ENCODE assay signal across 22 mouse cellular contexts in genomic region chr5:138974911-138975485, GRCm38 (mm10). TPM values are rescaled to one million over a fixed set of nuclear protein-coding genes. Genes with fewer than 3 reads are reported as not detected.
DNase-seq lines count a peak whose midpoint lies in the region; ATAC-seq and TF ChIP-seq lines count a peak whose summit lies in the region.
"Had no signal": no experiment of that assay in that cellular context is flagged by ENCODE, and none has a peak within 500 bp of the region (broad histone marks: within the 10 kb centered on the region; RNA-seq: fewer than 3 reads in every experiment).

No protein-coding gene starts in this region.

- TF ChIP-seq CTCF in ES-Bruce4 (IDR thresholded peaks at IDR 0.05; ENCODE audit: low read depth, low read length): no peak

- no peak for TF ChIP-seq POLR2A in ES-Bruce4 (IDR thresholded peaks at IDR 0.05; ENCODE audit: insufficient read depth, low read length)

- ATAC-seq in heart, embryonic 12.5 days (ENCODE audit: insufficient number of reproducible peaks, low FRiP score): no peak
- no peak for ATAC-seq in heart, embryonic 11.5 days (replicated peaks; ENCODE audit: insufficient number of reproducible peaks, low FRiP score, low TSS enrichment)
- no peak for ATAC-seq in heart, embryonic 16.5 days (replicated peaks; ENCODE audit: extremely low read depth, insufficient read depth, low FRiP score)
- ATAC-seq in hindbrain, embryonic 16.5 days: no peak
- ATAC-seq in forebrain, embryonic 15.5 days (replicated peaks): no peak
- ATAC-seq: forebrain, embryonic 13.5 days; hindbrain, postnatal 0 days; Patski had no signal

- H3K4me1 ChIP-seq in heart, embryonic 12.5 days (replicated peaks): peaks cover 42% of the 10 kb centered on the region
- H3K4me1 ChIP-seq in heart, embryonic 11.5 days (ENCODE audit: control insufficient read depth, insufficient read depth, low read length): peaks cover 12% of the 10 kb centered on the region
- peaks cover 23% of the 10 kb centered on the region for H3K4me1 ChIP-seq in heart, embryonic 16.5 days (ENCODE audit: control insufficient read depth, insufficient read depth, low read length)
- H3K4me1 ChIP-seq in ES-Bruce4 (ENCODE audit: control insufficient read depth, insufficient read depth, low read length): no peaks in the 10 kb centered on the region
- no peaks in the 10 kb centered on the region for H3K4me1 ChIP-seq in hindbrain, embryonic 16.5 days (ENCODE audit: control insufficient read depth, insufficient read depth, low read depth, low read length)
- peaks cover 4% of the 10 kb centered on the region for H3K4me1 ChIP-seq in forebrain, embryonic 15.5 days

- no peak for TF ChIP-seq EP300 in ES-Bruce4 (IDR thresholded peaks at IDR 0.05; ENCODE audit: insufficient read depth, low read depth, low read length)

- H3K9ac ChIP-seq in heart, embryonic 12.5 days: no peak overlapping the region
- no peak overlapping the region for H3K9ac ChIP-seq in heart, embryonic 11.5 days (ENCODE audit: low read depth, low read length)
- no peak overlapping the region for H3K9ac ChIP-seq in heart, embryonic 16.5 days (ENCODE audit: low read length)
- H3K9ac ChIP-seq in ES-Bruce4 (ENCODE audit: low read depth, poor library complexity, severe bottlenecking): no peak overlapping the region
- no peak overlapping the region for H3K9ac ChIP-seq in hindbrain, embryonic 16.5 days (ENCODE audit: low read depth, low read length)
- H3K9ac ChIP-seq in forebrain, embryonic 15.5 days (replicated peaks): no peak overlapping the region
- H3K9ac ChIP-seq: forebrain, embryonic 13.5 days; hindbrain, embryonic 12.5 days had no signal

- WGBS in heart, embryonic 12.5 days: 89% methylated on average over 8 of the region's 8 CpGs
- WGBS in heart, embryonic 11.5 days (ENCODE audit: insufficient replicate concordance): 87% methylated on average over 8 of the region's 8 CpGs
- WGBS in heart, embryonic 16.5 days: 91% methylated on average over 8 of the region's 8 CpGs
- 92% methylated on average over 8 of the region's 8 CpGs for WGBS in hindbrain, embryonic 16.5 days
- WGBS in forebrain, embryonic 15.5 days: 85% methylated on average over 8 of the region's 8 CpGs

- H3K27me3 ChIP-seq in heart, embryonic 12.5 days (replicated peaks): no peaks in the 10 kb centered on the region
- no peaks in the 10 kb centered on the region for H3K27me3 ChIP-seq in heart, embryonic 11.5 days (ENCODE audit: control insufficient read depth, insufficient read depth, low read length)
- H3K27me3 ChIP-seq in heart, embryonic 16.5 days (ENCODE audit: control insufficient read depth, insufficient read depth, low read length): no peaks in the 10 kb centered on the region
- H3K27me3 ChIP-seq in ES-Bruce4 (ENCODE audit: control insufficient read depth, insufficient read depth, low read length, poor library complexity, severe bottlenecking): no peaks in the 10 kb centered on the region
- H3K27me3 ChIP-seq in hindbrain, embryonic 16.5 days (replicated peaks; ENCODE audit: control insufficient read depth, insufficient read depth, low read length): no peaks in the 10 kb centered on the region; the same call in 1 of the 2 replicates
- H3K27me3 ChIP-seq in forebrain, embryonic 15.5 days: no peaks in the 10 kb centered on the region
- H3K27me3 ChIP-seq: forebrain, embryonic 13.5 days; hindbrain, embryonic 12.5 days; Patski had no signal

- peak overlapping the region; percentile 22; the same call in 1 of the 2 replicates for H3K27ac ChIP-seq in heart, embryonic 12.5 days (ENCODE audit: poor library complexity, severe bottlenecking)
- no peak overlapping the region for H3K27ac ChIP-seq in heart, embryonic 11.5 days (ENCODE audit: low read depth, low read length)
- peak overlapping the region; percentile 64 for H3K27ac ChIP-seq in heart, embryonic 16.5 days (ENCODE audit: low read length)
- H3K27ac ChIP-seq in ES-Bruce4 (ENCODE audit: insufficient read depth, low read length): peak overlapping the region; percentile 13; the same call in 1 of the 2 replicates
- H3K27ac ChIP-seq in hindbrain, embryonic 16.5 days (ENCODE audit: low read depth, low read length): no peak overlapping the region
- H3K27ac ChIP-seq in forebrain, embryonic 15.5 days (replicated peaks): no peak overlapping the region
- H3K27ac ChIP-seq: embryonic facial prominence, embryonic 10.5 days; forebrain, embryonic 13.5 days; hindbrain, embryonic 12.5 days; hindbrain, postnatal 0 days; kidney, postnatal 0 days had no signal

- H3K9me3 ChIP-seq in heart, embryonic 12.5 days (replicated peaks): no peaks in the 10 kb centered on the region
- H3K9me3 ChIP-seq in heart, embryonic 11.5 days (replicated peaks; ENCODE audit: control insufficient read depth, low read length): no peaks in the 10 kb centered on the region
- H3K9me3 ChIP-seq in heart, embryonic 16.5 days (replicated peaks; ENCODE audit: control insufficient read depth, low read length): no peaks in the 10 kb centered on the region
- H3K9me3 ChIP-seq in ES-Bruce4 (replicated peaks; ENCODE audit: control insufficient read depth, insufficient read depth, low read length, poor library complexity, severe bottlenecking): no peaks in the 10 kb centered on the region
- no peaks in the 10 kb centered on the region for H3K9me3 ChIP-seq in hindbrain, embryonic 16.5 days (ENCODE audit: control insufficient read depth, low read length)
- no peaks in the 10 kb centered on the region for H3K9me3 ChIP-seq in forebrain, embryonic 15.5 days
- H3K9me3 ChIP-seq: embryonic facial prominence, embryonic 10.5 days; forebrain, embryonic 13.5 days; hindbrain, embryonic 12.5 days had no signal

- no peak overlapping the region for H3K4me3 ChIP-seq in heart, embryonic 12.5 days
- no peak overlapping the region for H3K4me3 ChIP-seq in heart, embryonic 11.5 days (ENCODE audit: low read depth, low read length)
- H3K4me3 ChIP-seq in heart, embryonic 16.5 days (ENCODE audit: low read length): no peak overlapping the region
- no peak overlapping the region for H3K4me3 ChIP-seq in ES-Bruce4 (ENCODE audit: low read depth, low read length)
- no peak overlapping the region for H3K4me3 ChIP-seq in hindbrain, embryonic 16.5 days (ENCODE audit: low read length)
- no peak overlapping the region for H3K4me3 ChIP-seq in forebrain, embryonic 15.5 days
- H3K4me3 ChIP-seq: embryonic facial prominence, embryonic 10.5 days; forebrain, embryonic 13.5 days; hindbrain, embryonic 12.5 days had no signal

- H3K36me3 ChIP-seq in heart, embryonic 12.5 days: peaks cover 34% of the 10 kb centered on the region
- H3K36me3 ChIP-seq in heart, embryonic 11.5 days (ENCODE audit: control insufficient read depth, insufficient read depth, low read length): no peaks in the 10 kb centered on the region
- peaks cover 8% of the 10 kb centered on the region for H3K36me3 ChIP-seq in heart, embryonic 16.5 days (ENCODE audit: control insufficient read depth, insufficient read depth)
- H3K36me3 ChIP-seq in ES-Bruce4 (ENCODE audit: control insufficient read depth, insufficient read depth, low read length, poor library complexity, severe bottlenecking): no peaks in the 10 kb centered on the region
- H3K36me3 ChIP-seq in hindbrain, embryonic 16.5 days (ENCODE audit: control insufficient read depth, insufficient read depth, low read length): no peaks in the 10 kb centered on the region; the same call in 1 of the 2 replicates
- H3K36me3 ChIP-seq in forebrain, embryonic 15.5 days: no peaks in the 10 kb centered on the region
- H3K36me3 ChIP-seq: hindbrain, embryonic 12.5 days had no signal

- no peak for DNase-seq in heart, adult 18-20 months
- DNase-seq in R1 (ENCODE audit: low read depth, low spot score): peak; percentile 77
- DNase-seq: adrenal gland, adult 8-10 months; cerebellum, adult 18-20 months; cerebellum, adult 9-11 months; cerebellum, postnatal 36 days; gastrocnemius, postnatal 14 days; heart, postnatal 4 days; kidney, adult 11 months; kidney, adult 9 months had no signal

- H3K4me2 ChIP-seq in heart, embryonic 12.5 days: no peak overlapping the region
- H3K4me2 ChIP-seq in heart, embryonic 11.5 days: no peak overlapping the region
- no peak overlapping the region for H3K4me2 ChIP-seq in heart, embryonic 16.5 days (ENCODE audit: low read depth, low read length)
- H3K4me2 ChIP-seq in hindbrain, embryonic 16.5 days (ENCODE audit: low read length): no peak overlapping the region
- H3K4me2 ChIP-seq in forebrain, embryonic 15.5 days (replicated peaks): no peak overlapping the region
- H3K4me2 ChIP-seq: forebrain, embryonic 13.5 days; hindbrain, embryonic 12.5 days had no signal

RNA-seq across cellular contexts. Expression of gene Pdgfa, which starts 22.2 kb away (rescaled TPM):
- 34.4 and 37.4 TPM in 2 replicates for polyA plus RNA-seq in heart, embryonic 12.5 days (2016; fragmentation: Nextera tagmentation; extraction: Ambion mirVana)
- 29.3 and 30.8 TPM in 2 replicates for polyA plus RNA-seq in heart, embryonic 11.5 days (2014; fragmentation: Nextera tagmentation; extraction: Ambion mirVana)
- polyA plus RNA-seq in heart, embryonic 16.5 days (2015; fragmentation: Nextera tagmentation; extraction: Ambion mirVana): 54.0 and 56.0 TPM in 2 replicates
- total RNA-seq in heart, adult 18-20 months (2021): 10 to 100 TPM; 15.5 to 21.7 TPM
- 48.7 and 49.5 TPM in 2 replicates for polyA plus RNA-seq in ES-Bruce4 (2011; ENCODE audit: insufficient read depth, insufficient read length, low read depth, missing spikeins)
- polyA plus RNA-seq in hindbrain, embryonic 16.5 days (2015; fragmentation: Nextera tagmentation; extraction: Ambion mirVana): 26.2 and 33.4 TPM in 2 replicates
- polyA plus RNA-seq in forebrain, embryonic 15.5 days (2015; fragmentation: Nextera tagmentation; extraction: Ambion mirVana): 13.9 and 17.5 TPM in 2 replicates

Comparison
In these comparisons a context has a peak if more than half of its experiments do, and no peak if none do; other contexts are left out.
1. H3K27ac ChIP-seq: peak in heart, embryonic 12.5 days (single experiment), heart, embryonic 16.5 days (single experiment) and ES-Bruce4 (single experiment); none in heart, embryonic 11.5 days (single experiment), hindbrain, embryonic 16.5 days (single experiment) and forebrain, embryonic 15.5 days (single experiment).